Mouse (Mus musculus) heart, postnatal 0 days (tissue): ENCODE measurements around the gene Pars2. TPM values are rescaled to one million over a fixed set of nuclear protein-coding genes. Genes with fewer than 3 reads are reported as not detected.

ENCODE experiments used
- ATAC-seq: fragments of 200-750 bp; cut with Nextera tagmentation; 2 replicates; pipeline ENCODE4 v1.8.0; 2017; ENCODE audit warnings: low read depth, moderate number of reproducible peaks, moderate library complexity; ENCODE audit not compliant: insufficient read depth
- DNase-seq: peaks from one replicate; pipeline ENCODE4 v3.0.0-alpha.2; 2016; ENCODE audit warnings: low spot score
- H3K27ac ChIP-seq: fragments of 300-500 bp; sonication (generic); 2 replicates; pipeline ENCODE4 v1.5.1; 2014; ENCODE audit warnings: low read depth, mild to moderate bottlenecking
- H3K27me3 ChIP-seq: fragments of 300-500 bp; sonication (generic); 2 replicates; pipeline ENCODE4 v1.6.1; 2014; ENCODE audit warnings: low read length, mixed read lengths; ENCODE audit not compliant: control insufficient read depth, insufficient read depth
- H3K36me3 ChIP-seq: fragments of 300-500 bp; sonication (generic); replicated peaks from 2 replicates; pipeline ENCODE4 v1.6.1; 2014; ENCODE audit warnings: low read length, mixed read lengths; ENCODE audit not compliant: control insufficient read depth, insufficient read depth
- H3K4me1 ChIP-seq: fragments of 300-500 bp; sonication (generic); 2 replicates; pipeline ENCODE4 v1.6.1; 2014; ENCODE audit warnings: antibody characterized with exemption; ENCODE audit not compliant: control insufficient read depth, insufficient read depth
- H3K4me2 ChIP-seq: fragments of 300-500 bp; sonication (generic); 2 replicates; pipeline ENCODE4 v1.6.1; 2014; ENCODE audit warnings: low read depth, mild to moderate bottlenecking, low read length, moderate library complexity
- H3K4me3 ChIP-seq: fragments of 300-500 bp; sonication (generic); 2 replicates; pipeline ENCODE4 v1.5.1; 2014; ENCODE audit warnings: low read depth, low read length
- H3K9ac ChIP-seq: fragments of 300-500 bp; sonication (generic); replicated peaks from 2 replicates; pipeline ENCODE4 v1.6.1; 2014; ENCODE audit warnings: low read depth, low read length, mixed read lengths
- H3K9me3 ChIP-seq: fragments of 300-500 bp; sonication (generic); replicated peaks from 2 replicates; pipeline ENCODE4 v1.6.1; 2016; ENCODE audit warnings: low read length; ENCODE audit not compliant: control insufficient read depth
- CTCF ChIP-seq: IDR thresholded peaks from 2 replicates; pipeline ENCODE4 v1.5.1; 2016; ENCODE audit warnings: antibody characterized with exemption, control low read depth, low read depth
- EP300 ChIP-seq: IDR thresholded peaks from 2 replicates; pipeline ENCODE4 v1.6.1; 2016; ENCODE audit warnings: antibody characterized with exemption, low read depth
- WGBS: fragments of 180-500 bp; shearing (Covaris S2); extraction: QIAGEN DNeasy Blood & Tissue Kit; methylation state at CpG from one replicate; pipeline ENCODE4 v1.1.7; 2014; 5-methylcytosine and 5-hydroxymethylcytosine counted together
- polyA plus RNA-seq: library from polyadenylated mRNA; unstranded; fragments of >200 nt; fragmentation: Nextera tagmentation; extraction: Ambion mirVana; gene quantifications from 2 replicates; pipeline ENCODE4 v1.2.1, GENCODE M21; 2015
- total RNA-seq: library from RNA; depleted of rRNA; stranded (reverse); fragments of >200 nt; gene quantifications from 2 replicates; pipeline ENCODE4 v1.2.3, GENCODE M21; 2014; ENCODE audit warnings: low replicate concordance

Pars2 gene
- total and polyA plus RNA-seq, 2 experiments from 2014 or later: 7.2 to 46.3 TPM

- peaks cover 24% of the 10 kb centered on the region for H3K36me3 ChIP-seq
- DNase-seq (no peak), ATAC-seq (no peak)
- no peaks in the 10 kb centered on the region for H3K9me3 ChIP-seq
- H3K27ac ChIP-seq: no peak overlapping the region
- H3K9ac ChIP-seq: no peak overlapping the region
- TF ChIP-seq CTCF: no peak
- TF ChIP-seq EP300: no peak
- no peak overlapping the region for H3K4me3 ChIP-seq
- no peak overlapping the region for H3K4me2 ChIP-seq
- H3K4me1 ChIP-seq: peaks cover 8% of the 10 kb centered on the region
- H3K27me3 ChIP-seq: no peaks in the 10 kb centered on the region
- 86% methylated on average over 10 of the region's 10 CpGs for WGBS
These were observed 4.8 kb downstream of the Pars2 start for GRCm38 (mm10) chr4:106655681-106656080.

GRCm38 (mm10) chr4:106663956-106664470, 13.1 kb downstream of the Pars2 start:
- Histone ChIP-seq H3K27me3 (no peaks in the 10 kb centered on the region), H3K9me3 (no peaks in the 10 kb centered on the region), H3K9ac (no peak overlapping the region), H3K4me1 (no peaks in the 10 kb centered on the region), H3K36me3 (peaks cover 91% of the 10 kb centered on the region), H3K4me3 (no peak overlapping the region), H3K4me2 (no peak overlapping the region), H3K27ac (no peak overlapping the region)
- TF ChIP-seq CTCF: no peak
- no peak for TF ChIP-seq EP300
- 69% methylated on average over 5 of the region's 5 CpGs for WGBS
- DNase-seq (no peak), ATAC-seq (no peak)

- Histone ChIP-seq H3K9me3 (no peaks in the 10 kb centered on the region), H3K9ac (no peak overlapping the region), H3K27ac (no peak overlapping the region), H3K4me2 (no peak overlapping the region), H3K36me3 (peaks cover 92% of the 10 kb centered on the region), H3K4me1 (no peaks in the 10 kb centered on the region), H3K27me3 (no peaks in the 10 kb centered on the region), H3K4me3 (no peak overlapping the region)
- WGBS: 79% methylated on average over 6 of the region's 6 CpGs
- ATAC-seq: no peak
- no peak for DNase-seq
- TF ChIP-seq EP300 (no peak), CTCF (no peak)
These were observed 13.8 kb downstream of the Pars2 start for GRCm38 (mm10) chr4:106664697-106665096.

DNA sequence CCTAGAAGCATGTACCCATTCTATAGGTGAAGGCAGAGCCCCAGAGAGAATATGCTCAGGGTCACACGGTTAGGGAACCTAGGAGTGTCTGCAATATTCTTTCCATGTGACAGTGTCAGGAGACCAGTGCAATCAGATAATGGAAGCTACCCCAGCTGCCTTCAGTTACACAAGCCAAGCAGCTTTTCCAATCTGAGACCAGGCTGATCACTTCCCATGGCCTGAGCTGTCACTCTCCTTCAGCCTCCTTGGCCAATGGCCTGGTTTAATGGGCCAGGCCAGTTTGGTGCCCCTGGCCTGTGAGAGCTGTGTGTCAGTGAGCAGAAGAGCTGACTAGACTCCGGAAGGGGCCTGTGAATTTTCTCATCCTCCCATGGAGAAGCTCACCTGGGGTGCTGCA, 14.4 kb downstream of the Pars2 start:
- no peak for DNase-seq
- H3K9me3 ChIP-seq: no peaks in the 10 kb centered on the region
- TF ChIP-seq EP300 (no peak), CTCF (no peak)
- no peak overlapping the region for H3K9ac ChIP-seq
- H3K4me2 ChIP-seq: no peak overlapping the region
- no peak overlapping the region for H3K4me3 ChIP-seq
- no peak overlapping the region for H3K27ac ChIP-seq
- WGBS: 78% methylated on average over 2 of the region's 2 CpGs
- no peaks in the 10 kb centered on the region for H3K27me3 ChIP-seq
- no peaks in the 10 kb centered on the region for H3K4me1 ChIP-seq
- ATAC-seq: no peak
- H3K36me3 ChIP-seq: peaks cover 92% of the 10 kb centered on the region

DNA sequence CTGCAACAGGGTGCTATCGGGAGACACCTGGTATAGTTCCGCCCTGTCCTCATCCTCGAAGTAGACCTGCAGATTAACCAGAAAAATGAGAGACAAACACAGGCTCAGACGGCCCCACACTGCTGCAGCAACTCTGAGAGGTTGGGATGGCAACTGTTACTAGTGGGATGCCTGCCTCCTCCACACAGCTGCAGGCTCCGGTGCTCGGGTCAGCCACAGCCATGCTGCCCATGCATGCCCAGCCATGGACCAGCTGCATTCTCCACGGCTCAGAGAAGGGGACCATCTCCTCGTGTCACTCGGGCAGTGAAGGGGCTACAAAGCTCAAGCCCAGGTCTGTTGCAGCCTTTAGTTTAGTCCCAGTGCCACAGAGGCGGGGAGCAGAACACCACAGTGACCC, 14.8 kb downstream of the Pars2 start:
- Histone ChIP-seq H3K27me3 (no peaks in the 10 kb centered on the region), H3K4me2 (no peak overlapping the region), H3K4me3 (no peak overlapping the region), H3K27ac (no peak overlapping the region), H3K9me3 (no peaks in the 10 kb centered on the region), H3K4me1 (no peaks in the 10 kb centered on the region), H3K9ac (no peak overlapping the region), H3K36me3 (peaks cover 94% of the 10 kb centered on the region)
- TF ChIP-seq CTCF (no peak), EP300 (no peak)
- ATAC-seq: no peak
- 88% methylated on average over 10 of the region's 10 CpGs for WGBS
- DNase-seq: no peak

DNA sequence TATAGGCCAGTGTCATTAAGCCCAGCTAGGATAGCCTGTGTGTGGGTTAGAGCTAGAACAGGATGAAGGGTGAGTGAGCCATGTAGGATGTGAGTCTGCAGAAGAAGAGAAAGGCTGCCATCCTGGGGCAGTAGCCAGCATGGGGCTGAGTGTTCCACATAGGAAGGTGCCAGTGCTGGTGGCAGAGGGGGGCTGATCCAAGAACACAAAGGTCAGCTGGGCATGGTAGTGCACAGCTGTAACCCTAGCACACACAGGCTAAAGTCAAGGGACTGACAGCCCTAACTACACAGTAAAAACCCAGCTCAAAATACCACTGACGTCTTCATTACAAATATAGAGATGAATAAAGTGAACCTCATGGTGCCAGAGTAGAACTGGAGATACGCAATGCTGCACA, 15.7 kb downstream of the Pars2 start:
- Histone ChIP-seq H3K27me3 (no peaks in the 10 kb centered on the region), H3K27ac (no peak overlapping the region), H3K4me2 (no peak overlapping the region), H3K4me1 (no peaks in the 10 kb centered on the region), H3K9ac (no peak overlapping the region), H3K36me3 (peaks cover 94% of the 10 kb centered on the region), H3K9me3 (no peaks in the 10 kb centered on the region), H3K4me3 (no peak overlapping the region)
- DNase-seq: no peak
- WGBS: 85% methylated on average over 2 of the region's 2 CpGs
- TF ChIP-seq CTCF (no peak), EP300 (no peak)
- ATAC-seq: no peak
